Mouse (Mus musculus): ENCODE results near the gene Itgb7. TPM values are rescaled to one million over a fixed set of nuclear protein-coding genes. Genes with fewer than 3 reads are reported as not detected.

Gene Itgb7
- total and polyA plus RNA-seq, 3 experiments: 22.1 to 83.5 (median 26.6) TPM

DNA sequence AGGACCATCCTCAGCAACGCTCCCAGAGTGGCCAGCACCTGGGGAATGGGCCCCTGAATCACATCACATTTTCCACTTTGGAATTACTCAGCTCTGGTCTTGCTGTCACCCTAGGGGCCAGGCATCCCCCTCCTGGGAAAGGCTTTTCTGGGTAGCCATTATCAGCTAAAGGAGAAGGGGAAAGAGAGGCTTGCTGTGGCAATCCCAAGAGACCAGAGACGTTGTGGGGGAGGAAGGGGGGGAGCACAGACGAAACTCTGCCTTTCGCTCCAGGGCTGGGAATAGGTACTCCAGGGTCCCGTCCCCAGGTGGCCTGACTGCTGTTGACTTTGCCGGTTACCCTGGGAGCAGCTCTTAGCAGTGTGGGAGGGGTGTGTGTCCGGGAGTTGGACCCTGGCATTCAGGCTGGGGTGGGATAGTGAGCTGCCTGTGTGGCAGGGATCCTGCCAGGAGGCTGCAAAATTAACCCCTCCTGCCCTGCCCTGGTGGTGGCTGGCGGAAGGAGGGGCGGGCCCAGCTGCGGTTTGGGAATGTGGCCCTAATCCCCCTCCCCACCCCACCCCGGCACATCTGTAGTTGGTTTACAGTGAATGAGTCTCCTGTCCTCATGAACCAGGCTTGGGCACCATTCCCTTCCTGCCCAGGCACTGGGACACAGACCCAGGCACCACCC is 27.0 kb upstream of the Itgb7 start:
- H3K36me3 ChIP-seq (replicated peaks): no peaks in the 10 kb centered on the region
- peaks cover 88% of the 10 kb centered on the region for H3K27me3 ChIP-seq (ENCODE audit: insufficient read depth, low read length)
- peaks cover 48% of the 10 kb centered on the region for H3K4me1 ChIP-seq (ENCODE audit: insufficient read depth, low read depth, low read length)
- TF ChIP-seq CTCF (IDR thresholded peaks at IDR 0.05; ENCODE audit: low read depth, low read length): no peak
- no peak for TF ChIP-seq TAL1 (conservative IDR thresholded peaks at IDR 0.05; ENCODE audit: low read depth, low read length)
- TF ChIP-seq GATA2 (IDR thresholded peaks at IDR 0.05; ENCODE audit: borderline replicate concordance, low read depth, low read length): no peak
- no peak for TF ChIP-seq POLR2AphosphoS5 (IDR thresholded peaks at IDR 0.05; ENCODE audit: insufficient replicate concordance, low read depth, low read length)
- TF ChIP-seq GATA1 (IDR thresholded peaks at IDR 0.05; ENCODE audit: borderline replicate concordance, low read length): no peak
- no peak for DNase-seq (ENCODE audit: low spot score)
- no peak overlapping the region for H3K4me3 ChIP-seq (ENCODE audit: low read depth, low read length)
- no peaks in the 10 kb centered on the region for H3K9me3 ChIP-seq (replicated peaks)
- ATAC-seq (ENCODE audit: extremely low read depth, insufficient number of reproducible peaks, low FRiP score, poor library complexity, severe bottlenecking): no peak

- ATAC-seq (ENCODE audit: extremely low read depth, insufficient number of reproducible peaks, low FRiP score, poor library complexity, severe bottlenecking): no peak
- Histone ChIP-seq H3K27me3 (ENCODE audit: insufficient read depth, low read length) (peaks cover 86% of the 10 kb centered on the region), H3K9me3 (replicated peaks) (no peaks in the 10 kb centered on the region), H3K4me3 (ENCODE audit: low read depth, low read length) (peak overlapping the region; percentile 68; the same call in 1 of the 2 replicates), H3K36me3 (replicated peaks) (no peaks in the 10 kb centered on the region), H3K4me1 (ENCODE audit: insufficient read depth, low read depth, low read length) (peaks cover 53% of the 10 kb centered on the region)
- TF ChIP-seq CTCF (IDR thresholded peaks at IDR 0.05; ENCODE audit: low read depth, low read length) (no peak), POLR2AphosphoS5 (IDR thresholded peaks at IDR 0.05; ENCODE audit: insufficient replicate concordance, low read depth, low read length) (no peak), TAL1 (conservative IDR thresholded peaks at IDR 0.05; ENCODE audit: low read depth, low read length) (no peak), GATA2 (IDR thresholded peaks at IDR 0.05; ENCODE audit: borderline replicate concordance, low read depth, low read length) (no peak), GATA1 (IDR thresholded peaks at IDR 0.05; ENCODE audit: borderline replicate concordance, low read length) (no peak)
- DNase-seq (ENCODE audit: low spot score): no peak
Measured at GRCm38 (mm10) chr15:102258076-102258470, 26.3 kb upstream of the Itgb7 start.

GRCm38 (mm10) chr15:102257202-102258075 is 25.7 kb upstream of the Itgb7 start, which contains the start of gene Rarg:
TSS of gene Rarg (minus strand) at chr15:102257517.
- peaks cover 86% of the 10 kb centered on the region for H3K27me3 ChIP-seq (ENCODE audit: insufficient read depth, low read length)
- H3K4me3 ChIP-seq (ENCODE audit: low read depth, low read length): peak within 1 kb of the TSS; percentile 68
- ATAC-seq (ENCODE audit: extremely low read depth, insufficient number of reproducible peaks, low FRiP score, poor library complexity, severe bottlenecking): no peak
- H3K4me1 ChIP-seq (ENCODE audit: insufficient read depth, low read depth, low read length): peaks cover 53% of the 10 kb centered on the region
- no peak for TF ChIP-seq GATA2 (IDR thresholded peaks at IDR 0.05; ENCODE audit: borderline replicate concordance, low read depth, low read length)
- no peak for TF ChIP-seq GATA1 (IDR thresholded peaks at IDR 0.05; ENCODE audit: borderline replicate concordance, low read length)
- no peak for TF ChIP-seq POLR2AphosphoS5 (IDR thresholded peaks at IDR 0.05; ENCODE audit: insufficient replicate concordance, low read depth, low read length)
- TF ChIP-seq CTCF (IDR thresholded peaks at IDR 0.05; ENCODE audit: low read depth, low read length): no peak
- no peaks in the 10 kb centered on the region for H3K36me3 ChIP-seq (replicated peaks)
- no peaks in the 10 kb centered on the region for H3K9me3 ChIP-seq (replicated peaks)
- no peak for DNase-seq (ENCODE audit: low spot score)

DNA sequence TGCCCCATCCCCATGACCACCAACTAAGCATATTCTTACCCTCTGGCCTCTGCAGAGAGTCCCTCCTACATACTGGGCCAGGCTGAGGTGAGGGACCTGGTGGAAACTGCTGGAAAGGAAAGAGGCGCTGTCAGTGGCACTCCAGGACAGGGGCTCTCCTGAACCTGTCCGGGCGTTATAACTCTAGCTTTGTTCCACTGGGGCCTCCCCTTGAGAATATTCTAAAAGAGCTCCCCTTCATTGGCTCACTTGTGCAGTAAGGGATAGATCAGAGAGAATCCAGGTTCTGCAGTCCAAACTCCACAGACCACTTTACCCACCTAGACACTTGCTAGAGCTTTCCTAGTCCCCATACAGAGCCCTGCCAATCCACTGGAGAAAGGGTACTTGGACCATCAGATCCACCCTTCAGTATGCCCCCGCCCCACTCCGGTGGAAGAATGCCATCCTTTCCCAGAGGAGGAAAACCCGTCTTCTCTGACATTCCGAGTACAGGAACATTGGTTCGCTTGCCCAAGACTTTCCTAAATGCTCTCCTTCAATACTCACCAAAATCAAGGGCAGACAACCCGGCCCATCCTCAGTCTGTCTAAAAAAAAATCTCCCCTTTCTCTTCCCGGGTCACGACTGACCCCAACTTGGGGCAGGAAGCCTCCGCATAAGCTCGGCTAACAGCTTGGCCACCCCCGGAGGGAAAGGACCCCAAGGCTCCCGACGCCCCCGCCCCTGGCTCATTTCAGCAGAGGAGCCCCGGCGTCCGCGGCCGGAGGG is 24.9 kb upstream of the Itgb7 start:
- Histone ChIP-seq H3K4me3 (ENCODE audit: low read depth, low read length) (peak overlapping the region; percentile 68), H3K4me1 (ENCODE audit: insufficient read depth, low read depth, low read length) (peaks cover 52% of the 10 kb centered on the region), H3K36me3 (replicated peaks) (no peaks in the 10 kb centered on the region), H3K9me3 (replicated peaks) (no peaks in the 10 kb centered on the region), H3K27me3 (ENCODE audit: insufficient read depth, low read length) (peaks cover 86% of the 10 kb centered on the region)
- TF ChIP-seq TAL1 (conservative IDR thresholded peaks at IDR 0.05; ENCODE audit: low read depth, low read length) (no peak), POLR2AphosphoS5 (IDR thresholded peaks at IDR 0.05; ENCODE audit: insufficient replicate concordance, low read depth, low read length) (no peak), GATA2 (IDR thresholded peaks at IDR 0.05; ENCODE audit: borderline replicate concordance, low read depth, low read length) (no peak), CTCF (IDR thresholded peaks at IDR 0.05; ENCODE audit: low read depth, low read length) (no peak), GATA1 (IDR thresholded peaks at IDR 0.05; ENCODE audit: borderline replicate concordance, low read length) (no peak)
- DNase-seq (ENCODE audit: low spot score): no peak
- no peak for ATAC-seq (ENCODE audit: extremely low read depth, insufficient number of reproducible peaks, low FRiP score, poor library complexity, severe bottlenecking)

DNA sequence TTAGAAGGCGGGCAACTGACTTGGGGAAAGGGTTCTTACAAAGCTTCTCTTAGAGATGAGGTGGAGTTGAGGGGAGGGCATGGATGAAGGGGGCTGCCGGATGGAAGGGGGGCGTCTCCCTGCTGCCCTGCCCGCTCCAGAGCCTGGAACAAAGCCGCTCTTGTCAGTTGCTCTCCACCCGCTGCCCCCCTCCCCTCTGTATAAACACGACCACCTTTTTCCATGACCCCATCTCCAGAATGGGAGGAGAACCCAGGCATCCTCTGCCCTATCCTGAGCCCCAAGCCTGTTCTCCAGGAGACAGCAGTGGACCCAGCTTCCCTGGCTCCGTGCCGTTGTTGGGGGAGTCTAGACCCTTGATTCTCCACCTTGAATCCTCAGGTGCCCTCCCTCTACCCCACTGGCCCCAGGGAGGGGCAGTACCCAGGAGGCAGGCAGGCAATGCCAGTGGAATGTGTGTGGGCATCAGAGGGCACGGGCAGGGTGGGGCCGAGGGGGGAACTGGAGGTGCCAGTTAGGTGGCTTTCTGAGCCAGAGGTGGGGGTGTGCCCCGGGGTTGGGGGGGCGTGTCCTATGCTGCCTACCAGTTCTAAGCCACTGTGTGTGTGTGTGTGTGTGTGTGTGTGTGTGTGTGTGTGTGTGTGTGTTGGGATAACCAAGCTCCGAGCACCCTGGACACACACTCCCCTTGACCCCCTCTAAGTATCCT is 24.0 kb upstream of the Itgb7 start:
- H3K36me3 ChIP-seq (replicated peaks): no peaks in the 10 kb centered on the region
- no peaks in the 10 kb centered on the region for H3K9me3 ChIP-seq (replicated peaks)
- no peak overlapping the region for H3K4me3 ChIP-seq (ENCODE audit: low read depth, low read length)
- TF ChIP-seq POLR2AphosphoS5 (IDR thresholded peaks at IDR 0.05; ENCODE audit: insufficient replicate concordance, low read depth, low read length) (no peak), GATA1 (IDR thresholded peaks at IDR 0.05; ENCODE audit: borderline replicate concordance, low read length) (no peak), CTCF (IDR thresholded peaks at IDR 0.05; ENCODE audit: low read depth, low read length) (no peak), GATA2 (IDR thresholded peaks at IDR 0.05; ENCODE audit: borderline replicate concordance, low read depth, low read length) (no peak), TAL1 (conservative IDR thresholded peaks at IDR 0.05; ENCODE audit: low read depth, low read length) (no peak)
- H3K27me3 ChIP-seq (ENCODE audit: insufficient read depth, low read length): peaks cover 91% of the 10 kb centered on the region
- ATAC-seq (ENCODE audit: extremely low read depth, insufficient number of reproducible peaks, low FRiP score, poor library complexity, severe bottlenecking) (no peak), DNase-seq (ENCODE audit: low spot score) (no peak)
- H3K4me1 ChIP-seq (ENCODE audit: insufficient read depth, low read depth, low read length): peaks cover 51% of the 10 kb centered on the region
